Mouse (Mus musculus) monocyte, adult 2 months (primary cell): ENCODE measurements around the gene Rab11fip2.

ENCODE experiments used
- DNase-seq, 2 experiments: peaks; one replicate each; pipeline ENCODE4 v3.0.0; 2022; ENCODE audit warnings: low spot score in 2 of 2, low read depth in 1 of 2

The Rab11fip2 gene

DNA sequence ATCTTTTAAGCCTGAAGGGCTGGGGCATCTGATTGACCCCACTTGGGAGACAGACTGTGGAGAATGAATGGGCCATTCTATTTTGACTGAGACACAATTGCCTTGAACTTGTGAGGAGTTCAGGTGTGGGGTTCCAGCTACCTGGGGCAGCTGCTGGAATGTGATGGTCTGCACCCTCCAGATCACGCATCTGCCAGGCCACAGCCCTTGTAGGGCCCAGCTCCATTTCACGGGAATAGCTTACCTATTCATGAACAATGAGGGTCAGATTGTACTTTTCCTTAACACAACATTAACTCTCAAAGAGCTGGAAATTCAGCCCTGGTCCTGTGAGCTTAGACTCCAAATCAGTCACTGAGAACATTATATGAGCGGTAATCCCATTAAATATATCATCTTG, 82.7 kb downstream of the Rab11fip2 start:
- DNase-seq: no peak

- DNase-seq: no peak
Observed at GRCm38 (mm10) chr19:59853061-59853460, 90.4 kb downstream of the Rab11fip2 start.
